10 mouse cellular contexts compared by ENCODE assay signal in the genomic region with DNA sequence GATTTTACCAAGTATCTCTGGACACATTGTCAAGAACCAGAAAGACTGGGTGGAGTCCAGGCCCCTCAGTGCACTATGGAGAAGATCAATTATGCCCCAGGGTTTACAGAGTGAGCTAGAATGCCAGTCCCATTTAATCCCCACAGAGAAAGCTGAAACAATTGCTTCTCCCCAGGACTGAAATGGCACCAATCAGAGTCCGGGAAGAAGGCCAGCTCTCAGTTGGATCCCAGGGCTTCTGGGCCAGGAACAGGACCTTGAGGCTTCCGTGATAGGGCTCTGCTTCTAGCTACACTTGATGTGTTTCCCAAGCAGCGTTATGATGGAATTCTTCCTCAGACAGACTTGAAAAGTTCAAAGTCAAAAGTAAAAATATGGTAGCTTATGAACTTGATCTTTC. TPM values are rescaled to one million over a fixed set of nuclear protein-coding genes. Genes with fewer than 3 reads are reported as not detected.
DNase-seq lines count a peak whose midpoint lies in the region; ATAC-seq lines count a peak whose summit lies in the region.
"Had no signal": no experiment of that assay in that cellular context is flagged by ENCODE, and none has a peak within 500 bp of the region (broad histone marks: within the 10 kb centered on the region; RNA-seq: fewer than 3 reads in every experiment).

No protein-coding gene starts in this region.

- no peak overlapping the region for H3K9ac ChIP-seq in hindbrain, embryonic 15.5 days
- H3K9ac ChIP-seq in hindbrain, embryonic 12.5 days: no peak overlapping the region
- H3K9ac ChIP-seq: heart, embryonic 15.5 days had no signal

- peak; percentile 67 for DNase-seq in cerebellum, adult 11 months
- peak; percentile 20 for DNase-seq in fibroblast of lung, adult 2 months (ENCODE audit: low read depth)
- peak; percentile 41 for DNase-seq in right cerebral cortex, postnatal 14 days
- DNase-seq in kidney, adult 18-20 months: no peak
- DNase-seq in embryo, embryonic 10.5 days (ENCODE audit: low spot score): no peak
- DNase-seq: kidney, postnatal 10 days had no signal

- no peak overlapping the region for H3K4me2 ChIP-seq in hindbrain, embryonic 15.5 days
- H3K4me2 ChIP-seq in hindbrain, embryonic 12.5 days (replicated peaks): no peak overlapping the region
- H3K4me2 ChIP-seq: heart, embryonic 15.5 days had no signal

- H3K4me3 ChIP-seq in hindbrain, embryonic 15.5 days: no peak overlapping the region
- no peak overlapping the region for H3K4me3 ChIP-seq in hindbrain, embryonic 12.5 days
- H3K4me3 ChIP-seq: heart, embryonic 15.5 days had no signal

- no peak overlapping the region for H3K27ac ChIP-seq in hindbrain, embryonic 15.5 days (replicated peaks)
- no peak overlapping the region for H3K27ac ChIP-seq in hindbrain, embryonic 12.5 days
- H3K27ac ChIP-seq: heart, embryonic 15.5 days had no signal

- H3K36me3 ChIP-seq in hindbrain, embryonic 15.5 days: no peaks in the 10 kb centered on the region
- no peaks in the 10 kb centered on the region for H3K36me3 ChIP-seq in hindbrain, embryonic 12.5 days
- H3K36me3 ChIP-seq: G1E; heart, embryonic 15.5 days had no signal

- H3K27me3 ChIP-seq in hindbrain, embryonic 15.5 days: no peaks in the 10 kb centered on the region
- H3K27me3 ChIP-seq in hindbrain, embryonic 12.5 days: no peaks in the 10 kb centered on the region
- H3K27me3 ChIP-seq: heart, embryonic 15.5 days had no signal

- 0 out of 2 replicates have a peak, but pooled peaks have one; percentile 23 for ATAC-seq in hindbrain, embryonic 15.5 days (ENCODE audit: low FRiP score, low read depth)
- ATAC-seq in hindbrain, embryonic 12.5 days (ENCODE audit: low FRiP score): no peak

- H3K9me3 ChIP-seq in hindbrain, embryonic 15.5 days: no peaks in the 10 kb centered on the region
- H3K9me3 ChIP-seq in hindbrain, embryonic 12.5 days (replicated peaks): no peaks in the 10 kb centered on the region
- H3K9me3 ChIP-seq: G1E; heart, embryonic 15.5 days had no signal

- WGBS in hindbrain, embryonic 15.5 days: 44% methylated on average over 3 of the region's 3 CpGs
- WGBS in hindbrain, embryonic 12.5 days: 50% methylated on average over 3 of the region's 3 CpGs

- peaks cover 18% of the 10 kb centered on the region for H3K4me1 ChIP-seq in hindbrain, embryonic 15.5 days (replicated peaks)
- H3K4me1 ChIP-seq in hindbrain, embryonic 12.5 days: 0 out of 2 replicates have a peak, but pooled peaks cover 2% of the 10 kb centered on the region
- H3K4me1 ChIP-seq: heart, embryonic 15.5 days had no signal

RNA-seq across cellular contexts. Expression of a gene that starts 18.2 kb away (rescaled TPM):
- 26.8 and 33.5 TPM in 2 replicates for polyA plus RNA-seq in hindbrain, embryonic 15.5 days (2015; fragmentation: Nextera tagmentation; extraction: Ambion mirVana)
- polyA plus RNA-seq in hindbrain, embryonic 12.5 days (2016; fragmentation: Nextera tagmentation; extraction: Ambion mirVana): 36.3 and 36.7 TPM in 2 replicates

Comparison
In these comparisons a context has a peak if more than half of its experiments do, and no peak if none do; other contexts are left out.
1. DNase-seq: peak in cerebellum, adult 11 months (single experiment), fibroblast of lung, adult 2 months (single experiment) and right cerebral cortex, postnatal 14 days (single experiment); none in kidney, adult 18-20 months (single experiment) and embryo, embryonic 10.5 days (single experiment).